Mouse (Mus musculus): ENCODE data around the gene D630003M21Rik. TPM values are rescaled to one million over a fixed set of nuclear protein-coding genes. Genes with fewer than 3 reads are reported as not detected.

Gene D630003M21Rik
- total RNA-seq, 2 experiments from 2014 or later: 4.3 to 4.4 TPM

DNA sequence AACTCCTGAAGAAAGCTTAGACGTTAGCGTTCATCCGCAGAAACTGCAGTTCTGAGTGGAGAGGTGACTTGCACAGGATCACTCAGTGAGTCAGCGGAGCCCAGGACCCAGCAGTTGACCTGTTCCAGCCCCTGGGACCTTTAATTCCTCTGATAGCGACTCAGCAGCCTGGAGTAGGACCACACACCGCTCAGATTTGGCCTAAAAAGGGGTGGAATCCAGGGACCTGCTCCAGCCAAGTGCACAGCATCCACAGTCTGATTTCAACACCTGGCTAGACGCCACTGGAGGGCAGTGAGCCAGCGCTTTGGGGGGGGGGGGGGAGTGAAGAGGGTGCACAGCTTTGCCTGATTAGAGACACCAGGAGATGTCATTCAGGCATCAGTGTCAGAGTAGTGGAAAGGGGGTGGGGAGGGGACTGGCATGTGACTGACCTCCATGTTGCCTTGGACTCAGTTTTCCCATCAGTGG is 60.2 kb downstream of the D630003M21Rik start:
- no peak for DNase-seq (ENCODE audit: low spot score in 2 of 2)

DNA sequence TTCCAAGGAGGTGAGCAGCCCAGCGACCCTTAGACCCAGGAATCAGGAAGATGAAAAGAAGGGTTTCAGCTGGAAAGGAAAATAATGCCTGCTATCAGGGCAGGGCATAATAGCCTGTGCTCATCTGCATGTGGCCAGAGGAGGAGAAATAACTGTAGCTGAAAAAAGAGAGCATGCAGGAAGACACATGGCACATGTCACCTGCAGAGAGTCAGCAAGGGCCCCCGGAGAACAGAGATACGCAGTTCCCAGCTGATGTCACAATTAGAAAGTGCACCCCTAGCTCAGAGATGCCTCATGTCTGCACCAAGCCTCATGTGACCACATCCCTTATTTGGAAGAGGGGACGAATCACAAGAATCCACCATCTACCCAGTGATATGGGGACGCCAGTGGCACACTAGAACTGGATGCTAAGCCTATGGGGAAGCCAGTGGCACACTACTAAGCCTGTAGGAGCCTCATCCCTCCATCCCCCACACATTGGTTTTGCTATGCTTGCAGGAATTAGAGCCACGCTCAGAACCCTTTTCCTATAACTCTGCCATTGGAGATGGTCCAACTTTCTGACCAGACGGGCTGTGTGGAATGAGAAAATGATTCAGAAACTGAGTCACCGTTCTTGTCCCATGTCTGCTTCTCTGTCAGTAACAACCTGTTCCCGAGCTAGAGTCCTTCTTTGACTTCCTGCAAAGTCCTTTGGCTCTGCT is 61.4 kb downstream of the D630003M21Rik start:
- no peak for DNase-seq (ENCODE audit: low spot score in 2 of 2)

- no peak for DNase-seq (ENCODE audit: low spot score in 2 of 2)
Measured at GRCm38 (mm10) chr2:158166628-158167027, 62.4 kb downstream of the D630003M21Rik start.

DNA sequence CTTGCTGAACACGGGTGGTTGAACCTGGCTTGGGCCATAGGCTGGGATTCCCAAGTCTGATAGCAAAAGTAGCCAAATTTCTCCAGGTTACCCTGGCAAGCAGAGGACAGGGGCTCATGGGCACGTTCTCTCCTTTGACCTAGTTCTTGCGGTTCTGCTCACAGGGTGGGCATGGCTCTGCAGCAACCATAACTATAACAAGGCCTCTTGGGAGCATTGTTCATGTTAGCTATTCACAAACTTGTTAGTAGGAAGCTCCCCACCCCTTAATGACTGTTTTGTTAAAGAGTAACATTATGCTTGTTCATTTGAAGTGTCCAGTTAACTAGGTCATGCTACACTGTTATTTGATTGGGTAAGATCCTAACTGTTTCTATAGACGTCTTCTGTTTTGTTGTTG is 63.2 kb downstream of the D630003M21Rik start:
- no peak for DNase-seq (ENCODE audit: low spot score in 2 of 2)

DNA sequence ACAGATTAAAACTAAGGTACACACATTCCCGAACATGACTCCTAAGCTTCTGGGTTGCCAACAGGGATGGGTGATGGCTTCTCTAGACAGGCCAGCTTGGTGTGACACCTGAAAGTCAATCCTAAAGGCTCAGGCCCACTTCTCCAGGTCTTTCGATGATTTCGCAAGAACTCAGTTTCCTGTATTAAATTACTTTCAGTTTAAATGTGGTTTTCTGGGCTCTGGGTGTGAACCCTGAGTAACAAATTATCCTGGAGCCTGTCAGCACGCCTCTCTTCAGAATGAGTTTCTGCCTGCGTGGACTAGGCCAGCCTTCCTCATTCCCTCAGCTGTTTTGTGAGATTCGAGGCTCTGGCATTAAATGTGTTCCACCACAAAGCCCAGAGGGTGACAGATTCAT is 66.0 kb downstream of the D630003M21Rik start:
- DNase-seq (ENCODE audit: low spot score in 2 of 2): no peak

DNA sequence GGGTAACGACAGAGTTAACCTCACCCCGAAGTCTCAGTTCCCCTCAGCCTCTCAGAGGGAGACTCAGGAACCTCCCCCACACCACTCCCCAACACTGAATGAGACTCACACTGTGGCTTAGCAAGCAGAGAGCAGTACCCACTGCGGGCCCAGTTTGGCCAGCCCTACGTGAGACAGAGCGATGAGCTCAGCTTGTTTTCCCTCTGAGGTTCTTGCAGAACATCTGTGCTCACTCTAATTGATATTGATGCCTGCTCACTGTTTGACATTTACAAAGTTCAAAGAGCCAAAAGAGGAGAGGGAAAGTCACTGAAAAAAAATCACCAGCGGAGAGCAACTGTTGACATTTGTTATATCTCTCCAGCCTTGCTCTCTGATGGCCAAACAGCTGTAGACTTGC is 67.3 kb downstream of the D630003M21Rik start:
- DNase-seq (ENCODE audit: low spot score in 2 of 2): no peak

- no peak for DNase-seq (ENCODE audit: low spot score in 2 of 2)
Measured at GRCm38 (mm10) chr2:158159376-158160235, 69.4 kb downstream of the D630003M21Rik start.

- no peak for DNase-seq (ENCODE audit: low spot score in 2 of 2)
Measured at GRCm38 (mm10) chr2:158157654-158158053, 71.4 kb downstream of the D630003M21Rik start.

GRCm38 (mm10) chr2:158156487-158156886 is 72.5 kb downstream of the D630003M21Rik start:
- DNase-seq (ENCODE audit: low spot score in 2 of 2): no peak

GRCm38 (mm10) chr2:158155615-158156014 is 73.4 kb downstream of the D630003M21Rik start:
- DNase-seq (ENCODE audit: low spot score in 2 of 2): no peak

DNA sequence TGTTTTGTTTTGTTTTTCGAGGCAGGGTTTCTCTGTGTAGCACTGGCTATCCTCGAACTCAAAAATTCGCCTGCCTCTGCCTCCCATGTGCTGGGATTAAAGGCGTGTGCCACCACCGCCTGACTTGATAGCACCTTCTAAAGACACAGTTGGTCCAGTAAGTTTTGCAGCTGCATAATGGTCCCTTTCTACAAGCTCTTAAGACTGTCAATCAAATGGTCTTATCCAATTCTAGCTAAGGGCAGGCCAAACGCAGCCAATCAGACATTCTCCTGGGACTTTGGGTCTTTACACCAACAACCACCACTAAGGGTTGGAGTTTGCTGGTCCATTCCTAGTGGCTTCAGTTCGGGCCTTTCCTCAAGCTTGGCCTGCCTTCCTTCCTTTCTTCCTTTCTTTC is 73.9 kb downstream of the D630003M21Rik start:
- DNase-seq (ENCODE audit: low spot score in 2 of 2): no peak

DNA sequence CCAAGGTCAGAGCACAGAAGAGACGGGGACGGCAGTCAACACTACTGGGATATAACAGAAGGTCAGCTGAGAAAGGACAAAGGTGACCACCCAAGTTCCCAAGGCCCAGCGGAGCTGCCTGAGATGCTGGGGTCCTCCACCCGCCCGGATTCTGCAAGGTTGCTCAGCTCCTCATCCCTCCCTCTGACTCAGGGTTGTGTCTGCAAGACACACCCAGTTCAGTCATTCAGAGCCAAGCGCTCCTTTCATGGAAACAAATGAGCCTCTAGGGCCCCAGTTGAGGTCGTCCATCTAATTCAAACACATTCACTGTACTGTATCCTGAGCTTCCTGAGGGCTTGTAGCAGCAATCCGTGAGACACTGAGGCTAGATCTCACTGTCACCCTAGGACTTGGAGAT is 74.4 kb downstream of the D630003M21Rik start:
- DNase-seq (ENCODE audit: low spot score in 2 of 2): no peak

DNA sequence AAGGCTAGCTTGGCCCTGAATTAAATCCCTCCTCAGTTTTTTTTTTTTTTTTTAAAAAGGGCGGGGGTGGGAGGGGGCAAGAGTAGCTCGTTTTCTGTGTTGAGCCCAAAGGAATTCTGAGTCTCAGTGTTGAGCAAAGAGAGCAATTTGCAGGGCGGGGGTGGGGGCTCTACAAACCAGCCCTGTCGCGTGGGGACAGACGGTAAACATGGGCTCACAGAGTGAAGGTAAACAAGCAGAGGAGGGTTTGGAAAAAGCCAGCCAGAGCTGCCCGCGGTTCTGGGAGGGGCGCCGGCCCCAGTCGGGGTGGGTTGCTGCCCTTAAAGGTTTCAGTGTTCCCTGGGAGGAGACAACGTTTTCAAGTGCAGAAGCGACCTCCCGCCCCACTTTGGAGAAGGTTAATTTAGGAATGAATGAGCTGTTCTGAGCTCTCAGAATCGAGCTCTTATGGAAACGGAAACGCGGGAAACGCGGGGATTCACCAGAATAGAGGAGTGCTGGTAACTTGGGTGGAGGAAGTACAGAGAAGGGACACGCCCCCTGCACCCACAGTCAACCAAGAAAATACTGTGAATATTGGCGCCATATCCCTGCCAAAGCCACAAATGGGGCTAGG is 75.2 kb downstream of the D630003M21Rik start:
- DNase-seq (ENCODE audit: low spot score in 2 of 2): no peak

DNA sequence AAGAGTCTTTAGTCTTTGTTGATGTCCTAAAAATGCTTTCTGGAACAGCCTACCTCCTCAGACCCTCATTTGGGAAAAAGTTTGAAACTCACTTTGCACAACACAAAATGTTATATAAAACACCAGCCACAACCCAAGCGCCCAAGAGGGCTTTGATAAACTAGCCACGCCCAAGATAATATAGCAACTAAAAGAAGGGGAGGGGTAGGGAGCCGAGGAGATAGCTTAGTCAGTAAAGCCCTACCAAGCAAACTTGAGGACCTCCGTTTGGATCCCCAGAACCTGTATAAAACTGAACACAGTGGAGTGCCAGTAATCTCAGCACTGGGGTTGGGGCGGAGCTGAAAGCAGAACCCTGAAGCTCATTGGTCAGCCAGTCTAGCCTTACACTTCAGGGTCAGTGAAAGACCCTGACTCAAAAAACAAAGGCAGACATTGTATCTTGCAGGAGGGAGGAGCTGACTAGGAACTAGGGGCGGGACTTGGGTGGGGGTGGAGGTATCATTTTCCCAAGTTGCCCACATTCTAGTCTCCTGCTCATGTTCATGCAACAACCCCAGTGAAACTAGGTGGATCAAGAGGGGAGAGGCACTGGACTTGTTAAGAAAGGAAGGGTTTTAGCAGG is 76.2 kb downstream of the D630003M21Rik start:
- no peak for DNase-seq (ENCODE audit: low spot score in 2 of 2)

DNA sequence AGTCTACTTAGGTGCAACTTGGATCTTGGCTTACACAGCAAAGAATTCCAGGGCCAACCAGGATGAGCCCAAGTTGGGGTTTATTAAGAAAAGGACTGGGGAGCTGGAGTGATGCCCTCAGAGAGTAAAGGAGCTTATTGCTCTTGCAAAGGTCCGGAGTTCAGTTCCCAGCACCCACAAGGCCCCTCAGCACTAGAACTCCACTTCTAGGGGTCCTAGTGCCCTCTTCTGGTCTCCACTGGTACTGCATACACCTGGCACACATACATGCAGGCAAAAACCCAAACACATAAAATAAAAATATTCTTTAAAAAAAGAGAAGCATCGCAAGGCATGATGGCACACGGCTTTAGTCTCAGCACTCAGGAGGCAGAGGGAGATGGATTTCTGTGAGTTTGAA is 77.9 kb downstream of the D630003M21Rik start:
- DNase-seq (ENCODE audit: low spot score in 2 of 2): no peak

DNA sequence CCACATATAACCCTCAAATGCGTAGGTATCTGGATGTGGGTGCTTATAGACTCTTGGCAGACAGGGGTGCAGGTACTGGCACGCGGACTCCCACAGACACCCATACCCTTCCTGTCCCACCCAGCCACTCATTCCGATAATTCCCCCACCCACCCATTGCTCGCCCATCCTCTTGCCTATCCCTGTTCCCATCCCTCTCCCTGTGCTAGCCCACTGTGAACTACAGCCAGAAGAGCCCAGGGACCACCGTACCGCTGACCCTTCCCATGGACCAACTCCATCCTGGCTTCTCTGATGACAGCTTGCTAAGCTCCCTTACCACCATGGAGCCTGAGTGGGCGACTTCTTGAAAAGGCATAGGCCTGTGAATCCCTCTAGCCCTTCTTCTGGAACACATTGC is 82.1 kb downstream of the D630003M21Rik start:
- no peak for DNase-seq (ENCODE audit: low spot score in 2 of 2)

GRCm38 (mm10) chr2:158146223-158146622 is 82.8 kb downstream of the D630003M21Rik start, which contains the start of gene Tgm2:
Gene Tgm2 (minus strand): TSS chr2:158146436.
- DNase-seq (ENCODE audit: low spot score in 2 of 2): peak; percentile 77 to 83

DNA sequence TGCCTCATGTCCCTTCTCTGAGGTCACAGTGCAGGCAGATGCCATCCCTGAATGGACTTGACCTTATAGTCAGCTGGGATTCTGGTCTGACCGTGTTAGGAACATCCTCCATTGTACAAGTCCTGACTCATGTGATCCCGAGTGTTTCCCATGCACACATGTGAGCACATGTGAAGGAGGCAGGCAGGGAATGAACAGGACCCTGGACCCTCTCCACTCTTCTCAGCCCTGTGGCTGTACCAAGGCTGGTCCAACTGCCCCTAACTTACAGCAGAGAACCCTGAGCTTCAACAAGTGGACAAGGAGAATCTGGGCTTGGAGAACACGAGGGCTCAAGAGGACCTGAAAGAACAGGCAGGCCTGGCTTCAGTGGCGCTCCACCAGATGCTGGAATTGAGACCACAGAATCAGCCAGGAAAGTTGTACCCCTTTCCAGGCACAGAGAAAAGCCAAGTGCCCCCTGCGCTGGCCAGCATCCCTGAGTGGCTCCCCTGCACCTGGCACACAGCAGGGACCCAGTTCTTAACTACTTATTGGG is 83.4 kb downstream of the D630003M21Rik start:
- no peak for DNase-seq (ENCODE audit: low spot score in 2 of 2)

DNA sequence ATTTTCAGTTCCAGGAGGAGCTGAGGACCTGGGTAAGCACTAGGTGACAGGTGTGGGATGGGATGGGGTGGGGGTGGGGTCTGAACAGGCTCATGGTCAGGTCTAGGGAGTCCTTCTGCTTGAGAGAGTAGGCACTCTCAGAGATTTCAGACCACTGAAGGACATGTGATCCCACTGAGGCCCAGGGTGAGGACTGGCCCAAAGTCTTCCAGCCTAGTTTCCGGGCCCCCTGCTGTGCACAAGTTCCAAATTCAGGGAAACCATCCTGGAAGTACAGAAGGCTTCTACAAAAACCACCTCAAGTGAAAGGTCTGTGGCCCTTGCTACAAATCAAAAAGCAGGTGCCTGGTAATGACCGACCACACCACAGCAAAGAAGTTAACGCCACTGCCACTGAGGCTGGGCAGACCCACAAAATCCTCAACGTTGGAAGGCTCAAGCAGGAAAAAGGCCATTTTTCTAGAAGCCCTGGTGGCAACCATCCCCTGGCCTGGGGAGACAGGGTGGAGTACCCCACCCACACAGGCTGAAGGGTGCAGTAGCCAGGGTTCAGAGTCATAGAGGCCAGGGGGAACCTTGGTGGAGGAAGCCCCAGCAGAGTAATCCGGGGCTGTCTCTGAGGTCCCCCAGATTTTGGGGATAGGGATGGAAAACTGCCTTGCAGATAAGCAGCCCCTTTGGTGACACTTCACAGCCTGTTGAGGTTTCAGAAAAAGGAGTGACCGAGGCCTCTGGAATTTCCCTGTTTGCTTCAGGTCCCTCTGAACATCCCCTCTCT is 84.1 kb downstream of the D630003M21Rik start:
- DNase-seq (ENCODE audit: low spot score in 2 of 2): no peak

GRCm38 (mm10) chr2:158144263-158144662 is 84.8 kb downstream of the D630003M21Rik start:
- DNase-seq (ENCODE audit: low spot score in 2 of 2): no peak
